Mouse (Mus musculus): ENCODE data around the gene Med27. TPM values are rescaled to one million over a fixed set of nuclear protein-coding genes. Genes with fewer than 3 reads are reported as not detected.
"Not testable (repeated sequence)": the region's sequence is repeated elsewhere in the genome, so short reads cannot be mapped to it uniquely, and the experiment has no call there.

Med27 gene
- polyA plus RNA-seq, 1 experiment: 7.1 TPM

DNA sequence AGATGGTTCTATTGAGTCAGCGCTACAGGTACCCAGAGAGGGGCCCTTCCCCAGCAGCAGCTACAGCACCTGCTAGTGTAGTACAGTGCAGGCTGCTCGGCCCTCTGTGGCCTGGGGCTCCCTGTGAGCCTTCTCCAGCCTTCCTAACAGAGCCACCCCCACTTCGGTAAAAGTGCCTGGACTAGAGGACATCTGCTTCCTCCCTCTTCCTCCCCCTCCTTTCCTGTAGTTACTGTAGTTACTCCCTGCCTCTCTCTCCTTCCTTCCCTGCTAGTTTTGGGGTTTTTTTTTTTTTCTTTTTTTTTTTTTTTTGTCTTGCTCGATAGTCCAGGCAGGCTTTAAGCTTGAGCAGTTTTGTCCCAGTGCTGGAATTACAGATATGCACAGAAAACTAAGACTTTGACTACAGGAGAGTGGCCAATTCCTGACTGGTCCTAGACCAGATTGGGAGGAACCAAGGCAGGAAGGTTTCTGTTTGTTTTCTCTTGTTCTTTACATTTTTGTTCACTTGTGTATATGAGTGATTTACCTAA lies 178.7 kb downstream of the Med27 start:
- Histone ChIP-seq H3K4me1 (ENCODE audit: control insufficient read depth, insufficient read depth, low read length) (no peaks in the 10 kb centered on the region), H3K4me3 (replicated peaks; ENCODE audit: control insufficient read depth, low read depth, low read length) (no peak overlapping the region), H3K27ac (ENCODE audit: control insufficient read depth, insufficient read depth, low read depth, low read length, poor library complexity) (no peak overlapping the region)
- TF ChIP-seq POLR2A (IDR thresholded peaks at IDR 0.05; ENCODE audit: borderline replicate concordance, control insufficient read depth, low read depth, low read length): no peak
- no peak for TF ChIP-seq CTCF (IDR thresholded peaks at IDR 0.05; ENCODE audit: control insufficient read depth, insufficient read depth, low read length)
- 32% methylated on average over 4 of the region's 4 CpGs for WGBS

GRCm38 (mm10) chr2:29526266-29526665 lies 179.6 kb downstream of the Med27 start:
- TF ChIP-seq CTCF (IDR thresholded peaks at IDR 0.05; ENCODE audit: control insufficient read depth, insufficient read depth, low read length): no peak
- TF ChIP-seq POLR2A (IDR thresholded peaks at IDR 0.05; ENCODE audit: borderline replicate concordance, control insufficient read depth, low read depth, low read length): no peak
- no peak overlapping the region for H3K27ac ChIP-seq (ENCODE audit: control insufficient read depth, insufficient read depth, low read depth, low read length, poor library complexity)
- no peak overlapping the region for H3K4me3 ChIP-seq (replicated peaks; ENCODE audit: control insufficient read depth, low read depth, low read length)
- H3K4me1 ChIP-seq (ENCODE audit: control insufficient read depth, insufficient read depth, low read length): no peaks in the 10 kb centered on the region
- 83% methylated on average over 14 of the region's 14 CpGs for WGBS

- WGBS: 86% methylated on average over 8 of the region's 9 CpGs
- H3K4me3 ChIP-seq (replicated peaks; ENCODE audit: control insufficient read depth, low read depth, low read length); H3K4me1 ChIP-seq (ENCODE audit: control insufficient read depth, insufficient read depth, low read length); H3K27ac ChIP-seq (ENCODE audit: control insufficient read depth, insufficient read depth, low read depth, low read length, poor library complexity): not testable (repeated sequence)
These were observed 180.9 kb downstream of the Med27 start for GRCm38 (mm10) chr2:29527480-29527879.

DNA sequence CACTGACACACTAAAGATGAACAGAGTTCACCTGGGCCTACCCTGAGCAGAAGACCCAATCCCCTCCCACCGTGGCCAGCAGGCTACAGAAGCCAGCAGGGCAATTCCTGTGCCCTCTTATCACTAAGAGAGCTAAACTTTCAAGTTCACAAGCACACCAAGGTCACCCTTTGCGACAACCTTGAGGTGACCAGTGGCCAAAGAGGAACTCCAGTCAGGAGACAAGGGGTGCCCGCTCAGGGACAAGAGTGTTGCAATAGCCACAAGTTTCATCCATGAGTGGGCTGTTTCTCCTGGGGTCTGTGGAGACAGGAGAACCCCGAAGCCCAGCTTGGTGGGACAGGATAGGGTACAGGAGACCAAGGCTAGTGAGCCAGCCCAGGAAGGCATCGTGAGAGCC lies 182.2 kb downstream of the Med27 start:
- no peak overlapping the region for H3K4me3 ChIP-seq (replicated peaks; ENCODE audit: control insufficient read depth, low read depth, low read length)
- no peak for TF ChIP-seq POLR2A (IDR thresholded peaks at IDR 0.05; ENCODE audit: borderline replicate concordance, control insufficient read depth, low read depth, low read length)
- no peak for TF ChIP-seq CTCF (IDR thresholded peaks at IDR 0.05; ENCODE audit: control insufficient read depth, insufficient read depth, low read length)
- 60% methylated on average over 5 of the region's 5 CpGs for WGBS
- no peaks in the 10 kb centered on the region for H3K4me1 ChIP-seq (ENCODE audit: control insufficient read depth, insufficient read depth, low read length)
- no peak overlapping the region for H3K27ac ChIP-seq (ENCODE audit: control insufficient read depth, insufficient read depth, low read depth, low read length, poor library complexity)

DNA sequence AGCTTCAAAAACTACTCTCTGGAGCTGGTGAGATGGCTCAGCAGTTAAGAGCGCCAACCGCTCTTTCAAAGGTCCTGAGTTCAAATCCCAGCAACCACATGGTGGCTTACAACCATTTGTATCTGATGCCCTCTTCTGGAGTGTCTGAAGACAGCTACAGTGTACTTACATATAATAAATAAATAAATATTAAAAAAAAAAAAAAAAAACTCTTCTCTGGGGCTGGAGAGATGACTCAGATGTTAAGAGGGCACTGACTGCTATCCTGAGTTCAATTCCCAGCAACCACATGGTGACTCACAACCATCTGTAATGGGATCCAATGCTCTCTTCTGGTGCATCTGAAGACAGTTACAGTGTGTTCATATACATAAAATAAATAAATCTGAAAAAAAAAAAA lies 183.2 kb downstream of the Med27 start:
- H3K4me1 ChIP-seq (ENCODE audit: control insufficient read depth, insufficient read depth, low read length): not testable (repeated sequence)
- 86% methylated on average over 2 of the region's 2 CpGs for WGBS

GRCm38 (mm10) chr2:29532173-29532572 lies 185.6 kb downstream of the Med27 start:
- Histone ChIP-seq H3K4me1 (ENCODE audit: control insufficient read depth, insufficient read depth, low read length) (no peaks in the 10 kb centered on the region), H3K4me3 (replicated peaks; ENCODE audit: control insufficient read depth, low read depth, low read length) (no peak overlapping the region), H3K27ac (ENCODE audit: control insufficient read depth, insufficient read depth, low read depth, low read length, poor library complexity) (no peak overlapping the region)
- WGBS: 84% methylated on average over 3 of the region's 3 CpGs
- TF ChIP-seq CTCF (IDR thresholded peaks at IDR 0.05; ENCODE audit: control insufficient read depth, insufficient read depth, low read length): no peak

More for the DNA sequence above, 183.2 kb downstream of the Med27 start:
- not testable (repeated sequence) for H3K27ac ChIP-seq (ENCODE audit: control insufficient read depth, insufficient read depth, low read depth, low read length, poor library complexity); H3K4me3 ChIP-seq (replicated peaks; ENCODE audit: control insufficient read depth, low read depth, low read length)

DNA sequence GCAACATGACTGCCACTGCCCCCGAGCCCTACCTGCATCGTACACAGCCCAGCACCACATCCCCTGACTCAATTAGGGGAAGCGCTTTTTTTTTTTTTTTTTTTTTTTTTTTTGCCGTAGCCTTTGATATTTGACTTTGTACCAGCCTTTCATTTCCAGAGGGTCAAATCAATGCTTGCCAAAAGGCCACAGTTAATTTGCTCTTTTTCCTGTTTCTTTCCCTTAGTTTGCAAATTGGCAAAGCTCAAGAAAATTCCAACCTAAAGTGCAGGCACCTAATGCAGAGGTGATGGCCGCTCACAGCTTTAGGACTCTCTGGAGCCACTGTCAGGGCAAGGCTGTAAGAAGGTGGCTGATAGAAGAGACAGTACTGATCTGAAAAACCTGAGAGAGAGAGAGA lies 186.3 kb downstream of the Med27 start:
- whole genome bisulfite sequencing: 63% methylated on average over 5 of the region's 5 CpGs
- Histone ChIP-seq H3K4me3 (replicated peaks; ENCODE audit: control insufficient read depth, low read depth, low read length) (no peak overlapping the region), H3K27ac (ENCODE audit: control insufficient read depth, insufficient read depth, low read depth, low read length, poor library complexity) (no peak overlapping the region), H3K4me1 (ENCODE audit: control insufficient read depth, insufficient read depth, low read length) (no peaks in the 10 kb centered on the region)
- TF ChIP-seq CTCF (IDR thresholded peaks at IDR 0.05; ENCODE audit: control insufficient read depth, insufficient read depth, low read length) (no peak), POLR2A (IDR thresholded peaks at IDR 0.05; ENCODE audit: borderline replicate concordance, control insufficient read depth, low read depth, low read length) (no peak)

DNA sequence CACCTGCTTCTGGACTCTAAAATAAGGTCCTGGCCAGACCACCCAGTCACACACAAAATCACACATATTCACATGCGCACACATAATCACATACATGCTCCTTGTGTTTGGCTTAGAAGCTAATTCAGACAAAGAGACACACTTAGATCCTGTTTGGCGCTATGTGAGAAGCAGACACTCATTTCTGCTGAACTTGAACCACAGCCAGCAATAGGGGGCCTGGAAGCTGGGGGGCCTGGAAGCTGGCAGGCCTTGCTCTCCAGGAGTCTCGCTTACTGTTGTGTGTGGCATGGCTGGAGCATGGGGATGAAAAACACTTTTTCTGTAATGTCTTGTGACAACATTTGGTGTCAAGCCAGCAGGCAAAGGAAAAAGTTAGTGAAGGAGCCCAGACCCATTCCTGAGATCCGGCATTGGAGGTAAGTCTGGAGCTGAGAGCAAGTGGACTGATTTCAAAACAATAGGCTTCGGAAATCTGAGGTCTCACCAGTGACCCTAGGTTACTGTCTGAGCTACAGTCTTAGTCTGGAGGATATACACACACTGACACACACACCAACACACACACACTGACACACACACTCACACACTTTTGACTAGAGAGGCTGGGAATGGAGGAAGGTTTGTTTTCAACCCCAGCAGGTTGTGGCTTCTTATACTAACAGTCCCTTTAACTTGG lies 189.1 kb downstream of the Med27 start:
- Histone ChIP-seq H3K4me1 (ENCODE audit: control insufficient read depth, insufficient read depth, low read length) (no peaks in the 10 kb centered on the region), H3K4me3 (replicated peaks; ENCODE audit: control insufficient read depth, low read depth, low read length) (no peak overlapping the region), H3K27ac (ENCODE audit: control insufficient read depth, insufficient read depth, low read depth, low read length, poor library complexity) (no peak overlapping the region)
- WGBS: 77% methylated on average over 5 of the region's 5 CpGs
- TF ChIP-seq POLR2A (IDR thresholded peaks at IDR 0.05; ENCODE audit: borderline replicate concordance, control insufficient read depth, low read depth, low read length) (no peak), CTCF (IDR thresholded peaks at IDR 0.05; ENCODE audit: control insufficient read depth, insufficient read depth, low read length) (no peak)

DNA sequence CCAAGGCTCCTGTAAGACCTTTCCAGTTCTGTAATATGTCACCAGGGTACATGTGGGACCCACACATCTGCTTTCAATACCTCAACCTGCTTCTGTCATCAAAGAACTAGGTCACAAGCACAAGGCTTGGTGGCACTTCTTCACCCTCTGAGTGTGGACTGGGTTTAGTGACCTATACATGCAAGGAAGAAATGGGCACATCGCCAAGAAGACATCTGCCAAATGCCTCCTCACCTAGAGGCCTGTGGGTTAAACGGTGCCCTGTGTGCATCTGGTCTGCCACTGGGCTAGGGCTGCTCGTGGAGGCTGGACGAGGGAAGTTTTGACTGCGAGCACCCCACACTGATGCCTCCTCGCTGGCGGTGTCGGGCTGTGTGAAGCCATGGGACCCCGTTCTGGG lies 189.9 kb downstream of the Med27 start:
- H3K4me1 ChIP-seq (ENCODE audit: control insufficient read depth, insufficient read depth, low read length): no peaks in the 10 kb centered on the region
- TF ChIP-seq CTCF (IDR thresholded peaks at IDR 0.05; ENCODE audit: control insufficient read depth, insufficient read depth, low read length): no peak
- no peak for TF ChIP-seq POLR2A (IDR thresholded peaks at IDR 0.05; ENCODE audit: borderline replicate concordance, control insufficient read depth, low read depth, low read length)
- H3K4me3 ChIP-seq (replicated peaks; ENCODE audit: control insufficient read depth, low read depth, low read length): no peak overlapping the region
- WGBS: 81% methylated on average over 9 of the region's 9 CpGs
- no peak overlapping the region for H3K27ac ChIP-seq (ENCODE audit: control insufficient read depth, insufficient read depth, low read depth, low read length, poor library complexity)
